Mouse (Mus musculus) heart, postnatal 0 days (tissue): ENCODE data around the gene Vgll1. TPM values are rescaled to one million over a fixed set of nuclear protein-coding genes. Genes with fewer than 3 reads are reported as not detected.

Source experiments
- ATAC-seq: fragments of 200-750 bp; cut with Nextera tagmentation; 2 replicates; pipeline ENCODE4 v1.8.0; 2017; ENCODE audit warnings: low read depth, moderate number of reproducible peaks, moderate library complexity; ENCODE audit not compliant: insufficient read depth
- DNase-seq: peaks from one replicate; pipeline ENCODE4 v3.0.0-alpha.2; 2016; ENCODE audit warnings: low spot score
- H3K27ac ChIP-seq: fragments of 300-500 bp; sonication (generic); 2 replicates; pipeline ENCODE4 v1.5.1; 2014; ENCODE audit warnings: low read depth, mild to moderate bottlenecking
- H3K27me3 ChIP-seq: fragments of 300-500 bp; sonication (generic); 2 replicates; pipeline ENCODE4 v1.6.1; 2014; ENCODE audit warnings: low read length, mixed read lengths; ENCODE audit not compliant: control insufficient read depth, insufficient read depth
- H3K36me3 ChIP-seq: fragments of 300-500 bp; sonication (generic); replicated peaks from 2 replicates; pipeline ENCODE4 v1.6.1; 2014; ENCODE audit warnings: low read length, mixed read lengths; ENCODE audit not compliant: control insufficient read depth, insufficient read depth
- H3K4me1 ChIP-seq: fragments of 300-500 bp; sonication (generic); 2 replicates; pipeline ENCODE4 v1.6.1; 2014; ENCODE audit warnings: antibody characterized with exemption; ENCODE audit not compliant: control insufficient read depth, insufficient read depth
- H3K4me2 ChIP-seq: fragments of 300-500 bp; sonication (generic); 2 replicates; pipeline ENCODE4 v1.6.1; 2014; ENCODE audit warnings: low read depth, mild to moderate bottlenecking, low read length, moderate library complexity
- H3K4me3 ChIP-seq: fragments of 300-500 bp; sonication (generic); 2 replicates; pipeline ENCODE4 v1.5.1; 2014; ENCODE audit warnings: low read depth, low read length
- H3K9ac ChIP-seq: fragments of 300-500 bp; sonication (generic); replicated peaks from 2 replicates; pipeline ENCODE4 v1.6.1; 2014; ENCODE audit warnings: low read depth, low read length, mixed read lengths
- H3K9me3 ChIP-seq: fragments of 300-500 bp; sonication (generic); replicated peaks from 2 replicates; pipeline ENCODE4 v1.6.1; 2016; ENCODE audit warnings: low read length; ENCODE audit not compliant: control insufficient read depth
- CTCF ChIP-seq: IDR thresholded peaks from 2 replicates; pipeline ENCODE4 v1.5.1; 2016; ENCODE audit warnings: antibody characterized with exemption, control low read depth, low read depth
- EP300 ChIP-seq: IDR thresholded peaks from 2 replicates; pipeline ENCODE4 v1.6.1; 2016; ENCODE audit warnings: antibody characterized with exemption, low read depth
- WGBS: fragments of 180-500 bp; shearing (Covaris S2); extraction: QIAGEN DNeasy Blood & Tissue Kit; methylation state at CpG from one replicate; pipeline ENCODE4 v1.1.7; 2014; 5-methylcytosine and 5-hydroxymethylcytosine counted together
- polyA plus RNA-seq: library from polyadenylated mRNA; unstranded; fragments of >200 nt; fragmentation: Nextera tagmentation; extraction: Ambion mirVana; gene quantifications from 2 replicates; pipeline ENCODE4 v1.2.1, GENCODE M21; 2015
- total RNA-seq: library from RNA; depleted of rRNA; stranded (reverse); fragments of >200 nt; gene quantifications from 2 replicates; pipeline ENCODE4 v1.2.3, GENCODE M21; 2014; ENCODE audit warnings: low replicate concordance

Vgll1 gene
- total and polyA plus RNA-seq, 2 experiments from 2014 or later: not detected

GRCm38 (mm10) chrX:57053993-57054385, 33.9 kb upstream of the Vgll1 start:
- Histone ChIP-seq H3K27me3 (no peaks in the 10 kb centered on the region), H3K9me3 (no peaks in the 10 kb centered on the region), H3K36me3 (peaks cover 22% of the 10 kb centered on the region), H3K4me3 (peak overlapping the region; percentile 70), H3K27ac (peak overlapping the region; percentile 93; the same call in 1 of the 2 replicates), H3K9ac (peak overlapping the region; percentile 62), H3K4me2 (peak overlapping the region; percentile 69), H3K4me1 (no peaks in the 10 kb centered on the region)
- ATAC-seq (no peak), DNase-seq (no peak)
- 23% methylated on average over 11 of the region's 11 CpGs for WGBS
- TF ChIP-seq EP300 (no peak), CTCF (no peak)

- Histone ChIP-seq H3K9me3 (no peaks in the 10 kb centered on the region), H3K27ac (no peak overlapping the region), H3K36me3 (no peaks in the 10 kb centered on the region), H3K4me2 (no peak overlapping the region), H3K9ac (no peak overlapping the region), H3K4me3 (no peak overlapping the region), H3K27me3 (no peaks in the 10 kb centered on the region), H3K4me1 (no peaks in the 10 kb centered on the region)
- ATAC-seq (no peak), DNase-seq (no peak)
- 45% methylated on average over 5 of the region's 5 CpGs for WGBS
- no peak for TF ChIP-seq CTCF
- no peak for TF ChIP-seq EP300
These were observed 6.4 kb upstream of the Vgll1 start for GRCm38 (mm10) chrX:57081496-57081895.

GRCm38 (mm10) chrX:57103415-57103814, 15.5 kb downstream of the Vgll1 start:
- no peak for ATAC-seq
- Histone ChIP-seq H3K9me3 (no peaks in the 10 kb centered on the region), H3K27ac (no peak overlapping the region), H3K4me2 (no peak overlapping the region), H3K36me3 (no peaks in the 10 kb centered on the region), H3K4me1 (no peaks in the 10 kb centered on the region), H3K27me3 (no peaks in the 10 kb centered on the region), H3K9ac (no peak overlapping the region), H3K4me3 (no peak overlapping the region)
- no peak for DNase-seq
- no peak for TF ChIP-seq CTCF
- TF ChIP-seq EP300: no peak
- WGBS: 95% methylated on average over 1 of the region's 1 CpGs

- Histone ChIP-seq H3K36me3 (no peaks in the 10 kb centered on the region), H3K9me3 (no peaks in the 10 kb centered on the region), H3K4me2 (no peak overlapping the region), H3K9ac (no peak overlapping the region), H3K27ac (no peak overlapping the region), H3K4me1 (no peaks in the 10 kb centered on the region), H3K4me3 (no peak overlapping the region), H3K27me3 (no peaks in the 10 kb centered on the region)
- ATAC-seq: no peak
- no peak for DNase-seq
- 77% methylated on average over 3 of the region's 3 CpGs for WGBS
- TF ChIP-seq EP300 (no peak), CTCF (no peak)
These were observed 19.1 kb downstream of the Vgll1 start for GRCm38 (mm10) chrX:57106956-57107355.

DNA sequence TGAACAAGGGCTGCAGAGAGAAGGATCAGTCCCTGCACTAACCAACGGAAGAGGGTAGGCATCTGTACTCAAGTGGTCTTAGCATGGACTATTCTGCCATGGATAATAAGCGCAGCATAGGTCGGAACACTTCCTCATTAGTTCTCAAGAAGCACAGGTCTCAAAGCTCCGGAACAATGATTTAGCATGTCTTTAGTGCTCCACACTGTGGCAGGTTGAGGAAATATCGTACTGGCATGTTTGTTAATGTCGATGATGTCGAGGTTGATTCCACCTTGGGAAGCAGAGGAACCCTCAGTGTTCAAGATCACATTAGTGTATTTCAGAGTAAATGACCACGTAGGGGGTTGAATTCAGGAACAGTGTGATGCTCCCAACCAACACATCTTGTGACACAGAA, 30.2 kb downstream of the Vgll1 start:
- Histone ChIP-seq H3K27me3 (no peaks in the 10 kb centered on the region), H3K4me3 (no peak overlapping the region), H3K4me2 (no peak overlapping the region), H3K36me3 (no peaks in the 10 kb centered on the region), H3K9me3 (no peaks in the 10 kb centered on the region), H3K27ac (no peak overlapping the region), H3K9ac (no peak overlapping the region), H3K4me1 (no peaks in the 10 kb centered on the region)
- WGBS: 41% methylated on average over 8 of the region's 8 CpGs
- DNase-seq (no peak), ATAC-seq (no peak)
- TF ChIP-seq EP300: no peak
- TF ChIP-seq CTCF: peak; percentile 44

DNA sequence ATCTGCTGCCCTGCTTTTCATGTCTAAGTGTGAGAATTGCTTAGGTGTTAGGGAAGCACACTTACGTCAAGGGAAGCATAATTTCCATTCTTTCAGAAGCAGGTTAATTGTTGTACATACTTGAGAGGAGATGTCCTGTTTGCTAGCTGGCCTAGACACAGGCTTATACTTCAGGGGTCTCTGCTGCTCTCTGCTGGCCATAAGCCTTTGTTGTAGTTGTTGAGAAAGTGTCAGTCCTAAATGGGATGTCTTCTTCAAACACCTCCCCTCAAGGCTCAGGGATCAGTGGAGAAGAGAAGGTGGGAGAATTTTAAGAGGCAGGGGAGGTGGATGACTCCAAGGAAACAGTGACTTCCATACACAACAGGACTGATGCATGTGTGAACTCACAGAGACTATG, 32.9 kb downstream of the Vgll1 start:
- TF ChIP-seq EP300 (no peak), CTCF (peak; percentile 37)
- H3K27ac ChIP-seq: no peak overlapping the region
- H3K9me3 ChIP-seq: no peaks in the 10 kb centered on the region
- no peak for ATAC-seq
- no peak overlapping the region for H3K4me2 ChIP-seq
- H3K27me3 ChIP-seq: no peaks in the 10 kb centered on the region
- H3K9ac ChIP-seq: no peak overlapping the region
- WGBS: 70% methylated on average over 1 of the region's 1 CpGs
- DNase-seq: peak; percentile 6
- no peak overlapping the region for H3K4me3 ChIP-seq
- no peaks in the 10 kb centered on the region for H3K4me1 ChIP-seq
- H3K36me3 ChIP-seq: no peaks in the 10 kb centered on the region
